Mouse (Mus musculus) heart, embryonic 12.5 days (tissue): ENCODE results near the gene Gm20388. TPM values are rescaled to one million over a fixed set of nuclear protein-coding genes. Genes with fewer than 3 reads are reported as not detected.

Experiments
- ATAC-seq: fragments of 200-750 bp; cut with Nextera tagmentation; 2 replicates; pipeline ENCODE4 v1.8.0; 2017; ENCODE audit warnings: moderate TSS enrichment, moderate library complexity; ENCODE audit not compliant: insufficient number of reproducible peaks, low FRiP score
- H3K27ac ChIP-seq: fragments of 300-500 bp; sonication (generic); 2 replicates; pipeline ENCODE4 v1.5.1; 2016; ENCODE audit warnings: mild to moderate bottlenecking, moderate library complexity; ENCODE audit not compliant: poor library complexity, severe bottlenecking
- H3K27me3 ChIP-seq: fragments of 300-500 bp; sonication (generic); replicated peaks from 2 replicates; pipeline ENCODE4 v1.6.1; 2016; ENCODE audit warnings: mild to moderate bottlenecking, moderate library complexity
- H3K36me3 ChIP-seq: fragments of 300-500 bp; sonication (generic); 2 replicates; pipeline ENCODE4 v1.6.1; 2016; ENCODE audit warnings: mild to moderate bottlenecking, moderate library complexity
- H3K4me1 ChIP-seq: fragments of 300-500 bp; sonication (generic); replicated peaks from 2 replicates; pipeline ENCODE4 v1.6.1; 2016; ENCODE audit warnings: mild to moderate bottlenecking
- H3K4me2 ChIP-seq: fragments of 300-500 bp; sonication (generic); 2 replicates; pipeline ENCODE4 v1.6.1; 2016; ENCODE audit warnings: mild to moderate bottlenecking, moderate library complexity
- H3K4me3 ChIP-seq: fragments of 300-500 bp; sonication (generic); 2 replicates; pipeline ENCODE4 v1.5.1; 2016; ENCODE audit warnings: mild to moderate bottlenecking
- H3K9ac ChIP-seq: fragments of 300-500 bp; sonication (generic); 2 replicates; pipeline ENCODE4 v1.6.1; 2016; ENCODE audit warnings: mild to moderate bottlenecking, moderate library complexity
- H3K9me3 ChIP-seq: fragments of 300-500 bp; sonication (generic); replicated peaks from 2 replicates; pipeline ENCODE4 v1.6.1; 2016; ENCODE audit warnings: mild to moderate bottlenecking, moderate library complexity
- WGBS: fragments of 180-500 bp; shearing (Covaris S2); methylation state at CpG from one replicate; pipeline ENCODE4 v1.1.7; 2016; 5-methylcytosine and 5-hydroxymethylcytosine counted together
- polyA plus RNA-seq: library from polyadenylated mRNA; unstranded; fragments of >200 nt; fragmentation: Nextera tagmentation; extraction: Ambion mirVana; gene quantifications from 2 replicates; pipeline ENCODE4 v1.2.1, GENCODE M21; 2016

Gene Gm20388
- polyA plus RNA-seq, 1 experiment from 2014 or later: not detected

GRCm38 (mm10) chr8:121609916-121610315, 1699.3 kb downstream of the Gm20388 start:
- no peak for ATAC-seq

GRCm38 (mm10) chr8:121613419-121613818, 1702.8 kb downstream of the Gm20388 start:
- H3K4me2 ChIP-seq: no peak overlapping the region
- H3K27ac ChIP-seq: no peak overlapping the region
- no peak for ATAC-seq
- H3K4me1 ChIP-seq: peaks cover 26% of the 10 kb centered on the region
- no peaks in the 10 kb centered on the region for H3K27me3 ChIP-seq
- no peaks in the 10 kb centered on the region for H3K9me3 ChIP-seq
- no peak overlapping the region for H3K9ac ChIP-seq
- peaks cover 47% of the 10 kb centered on the region for H3K36me3 ChIP-seq
- no peak overlapping the region for H3K4me3 ChIP-seq

More at GRCm38 (mm10) chr8:121609916-121610315, 1699.3 kb downstream of the Gm20388 start:
- Histone ChIP-seq H3K9me3 (no peaks in the 10 kb centered on the region), H3K27me3 (no peaks in the 10 kb centered on the region), H3K4me3 (no peak overlapping the region), H3K4me1 (peaks cover 12% of the 10 kb centered on the region), H3K4me2 (no peak overlapping the region), H3K36me3 (peaks cover 59% of the 10 kb centered on the region), H3K9ac (no peak overlapping the region), H3K27ac (no peak overlapping the region)
- 83% methylated on average over 11 of the region's 11 CpGs for WGBS

- ATAC-seq: peak; percentile 80
- Histone ChIP-seq H3K4me3 (no peak overlapping the region), H3K36me3 (peaks cover 21% of the 10 kb centered on the region; the same call in 1 of the 2 replicates), H3K9me3 (no peaks in the 10 kb centered on the region), H3K4me1 (peaks cover 50% of the 10 kb centered on the region), H3K9ac (no peak overlapping the region), H3K27ac (peak overlapping the region; percentile 71), H3K27me3 (no peaks in the 10 kb centered on the region), H3K4me2 (0 out of 2 replicates have a peak overlapping the region, but pooled peaks have one; percentile 3)
- 33% methylated on average over 7 of the region's 7 CpGs for WGBS
Measured at GRCm38 (mm10) chr8:121619401-121619995, 1708.9 kb downstream of the Gm20388 start.

GRCm38 (mm10) chr8:121620801-121621516, 1710.3 kb downstream of the Gm20388 start:
- peaks cover 64% of the 10 kb centered on the region for H3K4me1 ChIP-seq
- no peak for ATAC-seq
- 59% methylated on average over 12 of the region's 12 CpGs for WGBS
- no peaks in the 10 kb centered on the region for H3K9me3 ChIP-seq
- H3K36me3 ChIP-seq: peaks cover 16% of the 10 kb centered on the region; the same call in 1 of the 2 replicates
- no peak overlapping the region for H3K4me3 ChIP-seq
- H3K9ac ChIP-seq: no peak overlapping the region
- no peak overlapping the region; the same call in 1 of the 2 replicates for H3K4me2 ChIP-seq
- H3K27me3 ChIP-seq: no peaks in the 10 kb centered on the region
- peak overlapping the region; percentile 71 for H3K27ac ChIP-seq

DNA sequence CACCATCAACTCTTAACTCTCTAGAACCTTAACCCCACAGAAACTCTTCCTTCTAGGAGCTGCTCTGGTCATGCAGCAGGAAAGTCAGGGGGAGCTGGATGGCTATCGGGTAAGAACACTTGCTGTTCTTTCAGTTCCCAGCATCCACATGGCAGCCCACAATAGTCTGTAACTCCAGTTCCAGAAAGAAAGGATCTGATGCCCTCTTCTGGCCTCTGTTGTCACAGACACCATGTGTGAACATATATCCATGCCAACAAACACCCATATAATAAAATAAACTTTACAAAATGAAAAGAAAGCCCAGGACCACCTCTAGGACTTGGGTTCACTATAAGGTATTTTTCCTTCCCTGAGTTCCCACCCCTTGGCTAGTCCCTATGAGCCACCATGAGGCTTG, 1711.2 kb downstream of the Gm20388 start:
- no peak overlapping the region for H3K4me3 ChIP-seq
- H3K27me3 ChIP-seq: no peaks in the 10 kb centered on the region
- no peak for ATAC-seq
- WGBS: 56% methylated on average over 1 of the region's 1 CpGs
- H3K27ac ChIP-seq: no peak overlapping the region
- no peak overlapping the region for H3K9ac ChIP-seq
- peaks cover 9% of the 10 kb centered on the region; the same call in 1 of the 2 replicates for H3K36me3 ChIP-seq
- no peaks in the 10 kb centered on the region for H3K9me3 ChIP-seq
- H3K4me2 ChIP-seq: no peak overlapping the region
- peaks cover 73% of the 10 kb centered on the region for H3K4me1 ChIP-seq

DNA sequence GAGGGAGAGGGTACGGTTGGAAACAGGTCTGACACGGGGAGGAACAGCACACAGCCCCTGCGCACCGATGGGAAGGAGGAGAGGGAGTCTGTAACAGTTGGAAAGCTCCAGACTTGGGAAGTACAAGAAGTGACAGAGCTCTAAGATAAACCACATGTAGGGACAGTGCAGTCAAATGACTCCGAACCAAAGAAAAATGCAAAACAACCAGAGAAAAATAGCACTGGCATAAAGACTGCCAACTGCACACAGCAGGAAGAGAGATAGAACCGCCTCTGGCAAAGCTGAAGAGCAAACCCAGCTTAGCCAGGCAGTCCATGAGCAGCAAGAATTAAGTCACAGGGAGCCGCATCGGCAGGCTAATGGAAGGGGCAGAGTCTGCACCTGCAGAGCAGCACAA, 1712.4 kb downstream of the Gm20388 start:
- no peak for ATAC-seq
- Histone ChIP-seq H3K4me1 (peaks cover 69% of the 10 kb centered on the region), H3K36me3 (peaks cover 8% of the 10 kb centered on the region; the same call in 1 of the 2 replicates)

DNA sequence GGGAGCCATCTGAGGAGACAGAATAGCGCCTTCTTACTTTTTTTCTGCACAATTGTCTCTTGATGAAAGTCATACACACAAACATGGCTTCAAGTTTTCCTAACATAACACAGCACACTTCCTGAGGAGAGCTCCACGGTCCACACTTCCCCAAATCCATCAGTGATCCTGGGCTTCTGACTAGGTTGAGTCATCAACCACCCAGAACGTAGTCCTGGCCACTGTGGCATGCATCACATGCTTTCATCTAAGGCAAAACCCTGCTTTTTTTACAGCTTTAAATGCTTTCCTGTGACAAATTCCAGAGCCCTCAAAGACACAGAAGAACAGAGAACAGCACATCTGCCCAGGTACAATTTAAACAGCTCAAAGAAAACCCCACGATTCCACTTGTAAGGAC, 1718.0 kb downstream of the Gm20388 start:
- ATAC-seq: no peak
- Histone ChIP-seq H3K36me3 (peaks cover 13% of the 10 kb centered on the region; the same call in 1 of the 2 replicates), H3K4me2 (no peak overlapping the region), H3K4me1 (peaks cover 67% of the 10 kb centered on the region), H3K9me3 (no peaks in the 10 kb centered on the region), H3K27ac (peak overlapping the region; percentile 12; the same call in 1 of the 2 replicates), H3K9ac (no peak overlapping the region), H3K27me3 (no peaks in the 10 kb centered on the region), H3K4me3 (no peak overlapping the region)
- 45% methylated on average over 4 of the region's 4 CpGs for WGBS

More for the DNA sequence above, 1712.4 kb downstream of the Gm20388 start:
- no peak overlapping the region for H3K9ac ChIP-seq
- no peak overlapping the region for H3K4me3 ChIP-seq
- no peak overlapping the region for H3K27ac ChIP-seq
- no peak overlapping the region for H3K4me2 ChIP-seq
- no peaks in the 10 kb centered on the region for H3K27me3 ChIP-seq
- H3K9me3 ChIP-seq: no peaks in the 10 kb centered on the region
- 83% methylated on average over 8 of the region's 8 CpGs for WGBS

DNA sequence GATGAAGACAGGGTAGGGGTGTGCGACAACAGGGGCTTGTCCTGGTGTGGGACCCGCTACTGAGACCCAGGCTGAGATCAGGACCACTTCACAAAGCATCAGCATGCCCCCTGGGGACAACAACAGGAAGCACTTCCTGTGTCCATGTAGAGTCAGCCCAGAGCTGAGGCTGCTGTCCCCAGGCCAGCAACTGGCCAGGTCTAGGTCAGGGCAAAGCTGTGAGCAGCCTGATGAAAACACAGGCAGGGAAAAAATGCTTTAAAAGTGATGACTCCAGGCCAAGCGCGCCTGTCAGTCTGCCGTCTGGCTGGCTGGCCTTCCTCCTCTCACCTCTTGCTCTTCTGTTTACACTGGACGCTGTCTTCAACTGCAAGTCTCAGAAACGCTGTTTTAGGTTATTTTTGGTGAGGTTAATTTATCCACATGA, 1721.0 kb downstream of the Gm20388 start:
- 34% methylated on average over 7 of the region's 7 CpGs for WGBS
- H3K4me2 ChIP-seq: no peak overlapping the region
- no peaks in the 10 kb centered on the region for H3K9me3 ChIP-seq
- peaks cover 13% of the 10 kb centered on the region; the same call in 1 of the 2 replicates for H3K36me3 ChIP-seq
- no peak overlapping the region for H3K4me3 ChIP-seq
- peak overlapping the region; percentile 55 for H3K27ac ChIP-seq
- no peak overlapping the region for H3K9ac ChIP-seq
- ATAC-seq: no peak
- no peaks in the 10 kb centered on the region for H3K27me3 ChIP-seq
- peaks cover 60% of the 10 kb centered on the region for H3K4me1 ChIP-seq

DNA sequence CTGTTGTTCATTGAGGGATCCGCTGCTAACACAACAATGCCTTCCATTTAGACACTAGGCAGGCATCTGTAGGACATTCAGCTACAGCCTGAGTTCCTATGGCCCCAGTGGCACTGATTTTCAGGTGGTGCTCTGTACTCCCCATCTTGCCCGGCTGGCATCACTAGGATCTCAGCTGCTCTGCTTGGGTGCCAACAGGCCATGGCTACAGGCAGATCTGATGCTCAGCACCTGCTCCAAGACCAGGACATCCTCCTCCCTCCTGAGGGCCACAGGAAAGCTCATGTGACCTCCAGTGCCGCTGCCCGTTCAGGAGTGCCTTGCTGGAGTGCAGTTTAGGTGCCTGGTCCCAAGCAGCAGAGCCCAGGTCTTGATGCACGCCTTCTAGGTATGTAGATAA, 1721.8 kb downstream of the Gm20388 start:
- ATAC-seq: no peak
- H3K9me3 ChIP-seq: no peaks in the 10 kb centered on the region
- no peaks in the 10 kb centered on the region for H3K27me3 ChIP-seq
- peak overlapping the region; percentile 55 for H3K27ac ChIP-seq
- peaks cover 61% of the 10 kb centered on the region for H3K4me1 ChIP-seq
- WGBS: 60% methylated on average over 5 of the region's 5 CpGs
- peaks cover 11% of the 10 kb centered on the region; the same call in 1 of the 2 replicates for H3K36me3 ChIP-seq
- H3K9ac ChIP-seq: no peak overlapping the region
- no peak overlapping the region for H3K4me3 ChIP-seq
- H3K4me2 ChIP-seq: no peak overlapping the region

DNA sequence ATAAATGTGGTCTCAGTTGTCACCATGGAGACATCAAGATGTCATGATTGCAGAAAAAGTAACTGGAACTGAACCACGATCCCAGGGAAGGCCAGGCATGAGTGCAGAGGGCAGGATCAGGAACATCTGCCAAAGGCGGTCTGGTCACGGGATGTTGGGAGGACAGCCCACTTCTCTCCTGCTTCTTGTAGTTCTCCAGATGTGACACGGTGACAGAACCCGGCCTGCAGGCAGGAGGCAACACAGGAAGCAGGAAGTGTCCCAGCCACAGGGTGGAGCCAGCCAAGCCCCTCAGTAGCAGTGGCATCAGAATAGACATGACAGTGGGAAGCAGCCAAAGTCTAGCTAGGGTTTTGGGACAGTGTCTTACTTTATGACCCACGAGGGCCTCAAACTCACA, 1724.9 kb downstream of the Gm20388 start:
- H3K4me2 ChIP-seq: no peak overlapping the region
- H3K4me1 ChIP-seq: peaks cover 65% of the 10 kb centered on the region
- no peaks in the 10 kb centered on the region for H3K36me3 ChIP-seq
- H3K27ac ChIP-seq: peak overlapping the region; percentile 44
- peak; percentile 45 for ATAC-seq
- no peak overlapping the region for H3K9ac ChIP-seq
- H3K4me3 ChIP-seq: no peak overlapping the region
- H3K9me3 ChIP-seq: no peaks in the 10 kb centered on the region
- H3K27me3 ChIP-seq: no peaks in the 10 kb centered on the region
- WGBS: 44% methylated on average over 6 of the region's 6 CpGs

GRCm38 (mm10) chr8:121636180-121636579, 1725.5 kb downstream of the Gm20388 start:
- peaks cover 67% of the 10 kb centered on the region for H3K4me1 ChIP-seq
- H3K27ac ChIP-seq: peak overlapping the region; percentile 44
- no peaks in the 10 kb centered on the region for H3K9me3 ChIP-seq
- H3K4me2 ChIP-seq: no peak overlapping the region
- no peak overlapping the region for H3K4me3 ChIP-seq
- H3K27me3 ChIP-seq: no peaks in the 10 kb centered on the region
- no peak for ATAC-seq
- no peak overlapping the region for H3K9ac ChIP-seq
- WGBS: 77% methylated on average over 8 of the region's 8 CpGs
- no peaks in the 10 kb centered on the region for H3K36me3 ChIP-seq
